Mouse (Mus musculus) megakaryocyte, embryonic 14.5 days (primary cell): ENCODE results near the gene Gzmg.

Source experiments
- FLI1 ChIP-seq: IDR thresholded peaks from 2 replicates; pipeline ENCODE4 v1.6.1; 2012; ENCODE audit warnings: low read length, inconsistent platforms, mixed read lengths
- GATA1 ChIP-seq: IDR thresholded peaks from 3 replicates; pipeline ENCODE4 v1.6.1; 2012; ENCODE audit warnings: mixed read lengths, low read length, inconsistent platforms, borderline replicate concordance

DNA sequence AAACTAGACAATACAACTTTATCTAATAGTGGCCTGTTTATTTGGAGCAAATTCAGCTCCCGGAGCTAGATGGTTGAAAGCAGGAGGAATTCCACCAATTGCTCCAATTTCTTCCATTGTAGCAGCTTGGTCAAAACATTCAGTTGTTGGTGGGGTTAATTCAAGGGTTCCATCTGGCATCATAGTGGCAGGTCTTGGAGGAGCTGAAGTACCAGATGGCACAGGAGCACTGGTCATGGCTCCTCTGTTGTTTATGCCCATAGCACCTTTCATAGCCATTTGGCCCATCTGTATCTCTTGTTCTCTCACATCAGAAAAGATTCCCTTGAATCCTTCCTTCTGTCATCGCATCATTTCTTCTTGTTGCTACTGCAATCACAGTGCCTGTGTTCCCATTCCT is 2.7 kb upstream of the Gzmg start:
- TF ChIP-seq GATA1: no peak
- TF ChIP-seq FLI1: no peak
